Mouse (Mus musculus) lung, adult 2 months (tissue): ENCODE data around the gene Elf5.
A peak's percentile ranks its signal among the peaks of the same experiment; 100 is the strongest.

Source experiments
- CTCF ChIP-seq: fragments of 200-500 bp; IDR thresholded peaks from 2 replicates; pipeline ENCODE4 v1.5.1; 2011; ENCODE audit warnings: mild to moderate bottlenecking, low read length, control low read depth; ENCODE audit not compliant: insufficient read depth
- POLR2A ChIP-seq: fragments of 200-500 bp; IDR thresholded peaks from 2 replicates; pipeline ENCODE4 v1.6.1; 2011; ENCODE audit warnings: low read depth, mild to moderate bottlenecking, control low read depth, low read length, borderline replicate concordance; ENCODE audit errors: extremely low read depth

- no peak for TF ChIP-seq CTCF
- peak; percentile 53; the same call in 1 of the 2 replicates for TF ChIP-seq POLR2A
Measured at GRCm38 (mm10) chr2:103423884-103424283, 12.4 kb downstream of the Elf5 start.
